Mouse (Mus musculus): ENCODE results near the gene Angptl2. TPM values are rescaled to one million over a fixed set of nuclear protein-coding genes. Genes with fewer than 3 reads are reported as not detected.

Angptl2 gene
- polyA plus RNA-seq, 1 experiment from 2014 or later: 62.6 TPM

- WGBS: 84% methylated on average over 10 of the region's 10 CpGs
- Histone ChIP-seq H3K27ac (replicated peaks; ENCODE audit: low read depth, low read length) (no peak overlapping the region), H3K4me3 (ENCODE audit: low read depth, low read length) (no peak overlapping the region), H3K4me2 (ENCODE audit: low read depth, low read length) (no peak overlapping the region), H3K36me3 (ENCODE audit: control insufficient read depth, insufficient read depth, low read length) (no peaks in the 10 kb centered on the region), H3K4me1 (ENCODE audit: control insufficient read depth, insufficient read depth, low read length) (no peaks in the 10 kb centered on the region), H3K27me3 (replicated peaks; ENCODE audit: control insufficient read depth, insufficient read depth, low read length) (no peaks in the 10 kb centered on the region), H3K9ac (ENCODE audit: low read depth, low read length) (no peak overlapping the region), H3K9me3 (ENCODE audit: control insufficient read depth, low read length) (no peaks in the 10 kb centered on the region)
- DNase-seq (ENCODE audit: low spot score): no peak
- no peak for ATAC-seq (ENCODE audit: low read depth)
Observed at GRCm38 (mm10) chr2:33279758-33280157, 63.9 kb downstream of the Angptl2 start.

- WGBS: 67% methylated on average over 2 of the region's 2 CpGs
- H3K27me3 ChIP-seq (replicated peaks; ENCODE audit: control insufficient read depth, insufficient read depth, low read length): no peaks in the 10 kb centered on the region
- ATAC-seq (ENCODE audit: low read depth): no peak
Observed at GRCm38 (mm10) chr2:33280525-33280924, 64.7 kb downstream of the Angptl2 start.

GRCm38 (mm10) chr2:33281807-33282206, 65.9 kb downstream of the Angptl2 start:
- Histone ChIP-seq H3K4me2 (ENCODE audit: low read depth, low read length) (no peak overlapping the region), H3K9me3 (ENCODE audit: control insufficient read depth, low read length) (no peaks in the 10 kb centered on the region), H3K9ac (ENCODE audit: low read depth, low read length) (no peak overlapping the region), H3K4me3 (ENCODE audit: low read depth, low read length) (no peak overlapping the region), H3K4me1 (ENCODE audit: control insufficient read depth, insufficient read depth, low read length) (no peaks in the 10 kb centered on the region), H3K36me3 (ENCODE audit: control insufficient read depth, insufficient read depth, low read length) (no peaks in the 10 kb centered on the region), H3K27me3 (replicated peaks; ENCODE audit: control insufficient read depth, insufficient read depth, low read length) (no peaks in the 10 kb centered on the region), H3K27ac (replicated peaks; ENCODE audit: low read depth, low read length) (no peak overlapping the region)
- no peak for DNase-seq (ENCODE audit: low spot score)
- ATAC-seq (ENCODE audit: low read depth): no peak
- WGBS: 87% methylated on average over 5 of the region's 5 CpGs

More at GRCm38 (mm10) chr2:33280525-33280924, 64.7 kb downstream of the Angptl2 start:
- no peak overlapping the region for H3K27ac ChIP-seq (replicated peaks; ENCODE audit: low read depth, low read length)
- H3K9ac ChIP-seq (ENCODE audit: low read depth, low read length): no peak overlapping the region
- H3K4me3 ChIP-seq (ENCODE audit: low read depth, low read length): no peak overlapping the region
- H3K9me3 ChIP-seq (ENCODE audit: control insufficient read depth, low read length): no peaks in the 10 kb centered on the region
- H3K4me1 ChIP-seq (ENCODE audit: control insufficient read depth, insufficient read depth, low read length): no peaks in the 10 kb centered on the region
- no peaks in the 10 kb centered on the region for H3K36me3 ChIP-seq (ENCODE audit: control insufficient read depth, insufficient read depth, low read length)
- no peak for DNase-seq (ENCODE audit: low spot score)
- no peak overlapping the region for H3K4me2 ChIP-seq (ENCODE audit: low read depth, low read length)

- Histone ChIP-seq H3K27me3 (replicated peaks; ENCODE audit: control insufficient read depth, insufficient read depth, low read length) (no peaks in the 10 kb centered on the region), H3K9ac (ENCODE audit: low read depth, low read length) (no peak overlapping the region), H3K36me3 (ENCODE audit: control insufficient read depth, insufficient read depth, low read length) (no peaks in the 10 kb centered on the region), H3K4me1 (ENCODE audit: control insufficient read depth, insufficient read depth, low read length) (no peaks in the 10 kb centered on the region), H3K4me3 (ENCODE audit: low read depth, low read length) (no peak overlapping the region), H3K9me3 (ENCODE audit: control insufficient read depth, low read length) (peaks cover 6% of the 10 kb centered on the region; the same call in 1 of the 2 replicates), H3K4me2 (ENCODE audit: low read depth, low read length) (no peak overlapping the region), H3K27ac (replicated peaks; ENCODE audit: low read depth, low read length) (no peak overlapping the region)
- DNase-seq (ENCODE audit: low spot score) (no peak), ATAC-seq (ENCODE audit: low read depth) (no peak)
- WGBS: 62% methylated on average over 4 of the region's 4 CpGs
Observed at GRCm38 (mm10) chr2:33282877-33283276, 67.0 kb downstream of the Angptl2 start.

GRCm38 (mm10) chr2:33283674-33284073, 67.8 kb downstream of the Angptl2 start:
- no peaks in the 10 kb centered on the region for H3K27me3 ChIP-seq (replicated peaks; ENCODE audit: control insufficient read depth, insufficient read depth, low read length)
- no peak overlapping the region for H3K9ac ChIP-seq (ENCODE audit: low read depth, low read length)
- no peak overlapping the region for H3K4me2 ChIP-seq (ENCODE audit: low read depth, low read length)
- H3K27ac ChIP-seq (replicated peaks; ENCODE audit: low read depth, low read length): no peak overlapping the region
- H3K4me3 ChIP-seq (ENCODE audit: low read depth, low read length): no peak overlapping the region
- no peaks in the 10 kb centered on the region for H3K4me1 ChIP-seq (ENCODE audit: control insufficient read depth, insufficient read depth, low read length)
- peaks cover 7% of the 10 kb centered on the region; the same call in 1 of the 2 replicates for H3K9me3 ChIP-seq (ENCODE audit: control insufficient read depth, low read length)
- WGBS: 66% methylated on average over 2 of the region's 2 CpGs
- no peak for DNase-seq (ENCODE audit: low spot score)
- H3K36me3 ChIP-seq (ENCODE audit: control insufficient read depth, insufficient read depth, low read length): no peaks in the 10 kb centered on the region
- no peak for ATAC-seq (ENCODE audit: low read depth)

- Histone ChIP-seq H3K36me3 (ENCODE audit: control insufficient read depth, insufficient read depth, low read length) (no peaks in the 10 kb centered on the region), H3K9me3 (ENCODE audit: control insufficient read depth, low read length) (peaks cover 7% of the 10 kb centered on the region; the same call in 1 of the 2 replicates), H3K4me2 (ENCODE audit: low read depth, low read length) (no peak overlapping the region), H3K27ac (replicated peaks; ENCODE audit: low read depth, low read length) (no peak overlapping the region), H3K4me3 (ENCODE audit: low read depth, low read length) (no peak overlapping the region), H3K9ac (ENCODE audit: low read depth, low read length) (no peak overlapping the region), H3K4me1 (ENCODE audit: control insufficient read depth, insufficient read depth, low read length) (no peaks in the 10 kb centered on the region), H3K27me3 (replicated peaks; ENCODE audit: control insufficient read depth, insufficient read depth, low read length) (no peaks in the 10 kb centered on the region)
- DNase-seq (ENCODE audit: low spot score): peak; percentile 30
- ATAC-seq (ENCODE audit: low read depth): no peak
- WGBS: 82% methylated on average over 5 of the region's 5 CpGs
Observed at GRCm38 (mm10) chr2:33288837-33289236, 73.0 kb downstream of the Angptl2 start.

GRCm38 (mm10) chr2:33290491-33290890, 74.6 kb downstream of the Angptl2 start:
- ATAC-seq (ENCODE audit: low read depth) (no peak), DNase-seq (ENCODE audit: low spot score) (no peak)
- Histone ChIP-seq H3K36me3 (ENCODE audit: control insufficient read depth, insufficient read depth, low read length) (no peaks in the 10 kb centered on the region), H3K9me3 (ENCODE audit: control insufficient read depth, low read length) (peaks cover 7% of the 10 kb centered on the region; the same call in 1 of the 2 replicates), H3K27ac (replicated peaks; ENCODE audit: low read depth, low read length) (no peak overlapping the region), H3K4me3 (ENCODE audit: low read depth, low read length) (no peak overlapping the region), H3K4me2 (ENCODE audit: low read depth, low read length) (no peak overlapping the region), H3K27me3 (replicated peaks; ENCODE audit: control insufficient read depth, insufficient read depth, low read length) (no peaks in the 10 kb centered on the region), H3K9ac (ENCODE audit: low read depth, low read length) (no peak overlapping the region), H3K4me1 (ENCODE audit: control insufficient read depth, insufficient read depth, low read length) (no peaks in the 10 kb centered on the region)
- 88% methylated on average over 8 of the region's 8 CpGs for WGBS

GRCm38 (mm10) chr2:33292057-33292456, 76.2 kb downstream of the Angptl2 start:
- H3K36me3 ChIP-seq (ENCODE audit: control insufficient read depth, insufficient read depth, low read length): no peaks in the 10 kb centered on the region
- WGBS: 78% methylated on average over 2 of the region's 2 CpGs
- no peak overlapping the region for H3K4me3 ChIP-seq (ENCODE audit: low read depth, low read length)
- ATAC-seq (ENCODE audit: low read depth): no peak
- no peak overlapping the region for H3K27ac ChIP-seq (replicated peaks; ENCODE audit: low read depth, low read length)
- no peak overlapping the region for H3K4me2 ChIP-seq (ENCODE audit: low read depth, low read length)
- no peak for DNase-seq (ENCODE audit: low spot score)
- H3K27me3 ChIP-seq (replicated peaks; ENCODE audit: control insufficient read depth, insufficient read depth, low read length): no peaks in the 10 kb centered on the region
- H3K9ac ChIP-seq (ENCODE audit: low read depth, low read length): no peak overlapping the region
- peaks cover 7% of the 10 kb centered on the region; the same call in 1 of the 2 replicates for H3K9me3 ChIP-seq (ENCODE audit: control insufficient read depth, low read length)
- H3K4me1 ChIP-seq (ENCODE audit: control insufficient read depth, insufficient read depth, low read length): no peaks in the 10 kb centered on the region

- no peaks in the 10 kb centered on the region for H3K9me3 ChIP-seq (ENCODE audit: control insufficient read depth, low read length)
- DNase-seq (ENCODE audit: low spot score) (no peak), ATAC-seq (ENCODE audit: low read depth) (no peak)
- 66% methylated on average over 5 of the region's 5 CpGs for WGBS
- H3K4me3 ChIP-seq (ENCODE audit: low read depth, low read length): no peak overlapping the region
- no peaks in the 10 kb centered on the region for H3K27me3 ChIP-seq (replicated peaks; ENCODE audit: control insufficient read depth, insufficient read depth, low read length)
- H3K4me2 ChIP-seq (ENCODE audit: low read depth, low read length): no peak overlapping the region
- no peak overlapping the region for H3K27ac ChIP-seq (replicated peaks; ENCODE audit: low read depth, low read length)
- no peaks in the 10 kb centered on the region for H3K36me3 ChIP-seq (ENCODE audit: control insufficient read depth, insufficient read depth, low read length)
- peaks cover 7% of the 10 kb centered on the region for H3K4me1 ChIP-seq (ENCODE audit: control insufficient read depth, insufficient read depth, low read length)
- no peak overlapping the region for H3K9ac ChIP-seq (ENCODE audit: low read depth, low read length)
Observed at GRCm38 (mm10) chr2:33295115-33295514, 79.2 kb downstream of the Angptl2 start.
